In genomic region chr12:108246759-108247500, GRCm38 (mm10) we compare ENCODE assay signal across 15 mouse cellular contexts. TPM values are rescaled to one million over a fixed set of nuclear protein-coding genes. Genes with fewer than 3 reads are reported as not detected.
A peak's percentile ranks its signal among the peaks of the same experiment; 100 is the strongest.
DNase-seq lines count a peak whose midpoint lies in the region; ATAC-seq and TF ChIP-seq lines count a peak whose summit lies in the region.
"Had no signal": no experiment of that assay in that cellular context is flagged by ENCODE, and none has a peak within 500 bp of the region (broad histone marks: within the 10 kb centered on the region; RNA-seq: fewer than 3 reads in every experiment).

No protein-coding gene starts in this region.

- no peak for TF ChIP-seq EP300 in heart, postnatal 0 days (IDR thresholded peaks at IDR 0.05; ENCODE audit: low read depth)
- no peak for TF ChIP-seq EP300 in MEL (IDR thresholded peaks at IDR 0.05; ENCODE audit: low read depth in 1 of 2, low read length in 2 of 2)

- peaks cover 3% of the 10 kb centered on the region; the same call in 1 of the 2 replicates for H3K79me2 ChIP-seq in MEL (ENCODE audit: control insufficient read depth, insufficient read depth, low read length, poor library complexity)

- peaks cover 63% of the 10 kb centered on the region for H3K4me1 ChIP-seq in heart, postnatal 0 days (ENCODE audit: control insufficient read depth, insufficient read depth)
- peaks cover 3 to 8% of the 10 kb centered on the region in 2 experiments; a peak in 3 of 4 replicates for H3K4me1 ChIP-seq in MEL (ENCODE audit: control insufficient read depth in 1 of 2, insufficient read depth in 2 of 2, low read length in 2 of 2)
- H3K4me1 ChIP-seq in embryonic facial prominence, embryonic 10.5 days: peaks cover 86% of the 10 kb centered on the region

- no peak overlapping the region for H3K4me2 ChIP-seq in heart, postnatal 0 days (ENCODE audit: low read depth, low read length)
- H3K4me2 ChIP-seq: hindbrain, embryonic 15.5 days had no signal

- TF ChIP-seq CTCF in heart, postnatal 0 days (IDR thresholded peaks at IDR 0.05; ENCODE audit: low read depth): no peak
- TF ChIP-seq CTCF in MEL (IDR thresholded peaks at IDR 0.05 in 2 of 3, conservative IDR thresholded peaks at IDR 0.05 in 1 of 3; ENCODE audit: control insufficient read depth in 1 of 3, insufficient read depth in 1 of 3, low read depth in 2 of 3, low read length in 3 of 3, poor library complexity in 1 of 3, severe bottlenecking in 1 of 3): no peak

- no peak for ATAC-seq in cerebellum, adult (ENCODE audit: insufficient number of reproducible peaks, low FRiP score, low TSS enrichment)
- no peak for ATAC-seq in heart, postnatal 0 days (ENCODE audit: insufficient read depth, low read depth)

- no peaks in the 10 kb centered on the region for H3K9me3 ChIP-seq in heart, postnatal 0 days (replicated peaks; ENCODE audit: control insufficient read depth, low read length)
- no peaks in the 10 kb centered on the region for H3K9me3 ChIP-seq in MEL (replicated peaks; ENCODE audit: insufficient read depth, low read length)
- no peaks in the 10 kb centered on the region for H3K9me3 ChIP-seq in embryonic facial prominence, embryonic 10.5 days
- H3K9me3 ChIP-seq: hindbrain, embryonic 15.5 days had no signal

- H3K27me3 ChIP-seq in heart, postnatal 0 days (ENCODE audit: control insufficient read depth, insufficient read depth, low read length): no peaks in the 10 kb centered on the region
- no peaks in the 10 kb centered on the region for H3K27me3 ChIP-seq in MEL (ENCODE audit: control insufficient read depth in 1 of 2, insufficient read depth in 2 of 2, low read length in 2 of 2)
- H3K27me3 ChIP-seq in embryonic facial prominence, embryonic 10.5 days (replicated peaks; ENCODE audit: low read depth, poor library complexity, severe bottlenecking): no peaks in the 10 kb centered on the region
- H3K27me3 ChIP-seq: hindbrain, embryonic 15.5 days had no signal

- DNase-seq in cerebellum, adult 11 months: peak; percentile 65
- no peak for DNase-seq in heart, postnatal 0 days (ENCODE audit: low spot score)
- no peak for DNase-seq in heart, adult 9 months (ENCODE audit: low spot score in 2 of 2)
- no peak for DNase-seq in MEL (ENCODE audit: low read depth, low spot score)
- no peak for DNase-seq in embryonic facial prominence, embryonic 10.5 days (ENCODE audit: low spot score)
- no peak for DNase-seq in spleen, postnatal 36 days (ENCODE audit: low spot score in 2 of 2)
- no peak for DNase-seq in ovary, postnatal 36 days (ENCODE audit: low spot score)
- DNase-seq: adrenal gland, adult 2 months; layer of hippocampus, postnatal 36 days; lung, postnatal 14 days; thymus, postnatal 4 days had no signal

- H3K27ac ChIP-seq in heart, postnatal 0 days (ENCODE audit: low read depth): peak overlapping the region; percentile 37
- no peak overlapping the region for H3K27ac ChIP-seq in MEL (ENCODE audit: control insufficient read depth, low read depth, low read length)
- 0 out of 2 replicates have a peak overlapping the region, but pooled peaks have one; percentile 24 for H3K27ac ChIP-seq in embryonic facial prominence, embryonic 10.5 days (replicated peaks)
- H3K27ac ChIP-seq: hindbrain, embryonic 15.5 days; liver, embryonic 14.5 days had no signal

- H3K36me3 ChIP-seq in heart, postnatal 0 days (replicated peaks; ENCODE audit: control insufficient read depth, insufficient read depth, low read length): no peaks in the 10 kb centered on the region
- peaks cover 0 to 5% of the 10 kb centered on the region in 2 experiments; a peak in 1 of 4 replicates for H3K36me3 ChIP-seq in MEL (ENCODE audit: control insufficient read depth in 1 of 2, insufficient read depth in 2 of 2, low read length in 2 of 2)
- peaks cover 11% of the 10 kb centered on the region; the same call in 1 of the 2 replicates for H3K36me3 ChIP-seq in embryonic facial prominence, embryonic 10.5 days (replicated peaks)
- H3K36me3 ChIP-seq: hindbrain, embryonic 15.5 days had no signal

- no peak for TF ChIP-seq RAD21 in MEL (IDR thresholded peaks at IDR 0.05; ENCODE audit: low read depth, low read length)

- H3K4me3 ChIP-seq in heart, postnatal 0 days (ENCODE audit: low read depth, low read length): no peak overlapping the region
- H3K4me3 ChIP-seq in MEL (ENCODE audit: control insufficient read depth in 1 of 2, insufficient read depth in 1 of 2, low read depth in 2 of 2, low read length in 2 of 2): no peak overlapping the region
- no peak overlapping the region for H3K4me3 ChIP-seq in embryonic facial prominence, embryonic 10.5 days
- H3K4me3 ChIP-seq: hindbrain, embryonic 15.5 days had no signal

- no peak overlapping the region for H3K9ac ChIP-seq in heart, postnatal 0 days (replicated peaks; ENCODE audit: low read depth, low read length)
- no peak overlapping the region for H3K9ac ChIP-seq in MEL (ENCODE audit: control insufficient read depth, low read depth, low read length, poor library complexity, severe bottlenecking)
- H3K9ac ChIP-seq: hindbrain, embryonic 15.5 days; liver, embryonic 14.5 days had no signal

- TF ChIP-seq POLR2A in MEL (IDR thresholded peaks at IDR 0.05; ENCODE audit: control insufficient read depth in 1 of 2, insufficient read depth in 1 of 2, low read depth in 1 of 2, low read length in 2 of 2, poor library complexity in 1 of 2): no peak

- 70% methylated on average over 10 of the region's 10 CpGs for WGBS in heart, postnatal 0 days
- 84% methylated on average over 10 of the region's 10 CpGs for WGBS in embryonic facial prominence, embryonic 10.5 days

TF ChIP-seq in MEL, 35 proteins besides CTCF, POLR2A, EP300 and RAD21:
- TF ChIP-seq GABPA (IDR thresholded peaks at IDR 0.05; ENCODE audit: low read depth, low read length): no peak
- no peak for TF ChIP-seq RCOR1 (IDR thresholded peaks at IDR 0.05; ENCODE audit: low read depth, low read length)
- peak; percentile 34; the same call in 1 of the 2 replicates for TF ChIP-seq USF1 (IDR thresholded peaks at IDR 0.05; ENCODE audit: low read depth, low read length)

RNA-seq across cellular contexts. Expression of gene Ccdc85c, which starts 28.3 kb away (rescaled TPM):
- total RNA-seq in heart, postnatal 0 days (2014; rRNA removed; ENCODE audit: low replicate concordance): 44.7 and 56.2 TPM in 2 replicates
- polyA plus RNA-seq in heart, postnatal 0 days (2015; fragmentation: Nextera tagmentation; extraction: Ambion mirVana): 6.9 and 7.8 TPM in 2 replicates
- 15.9 and 19.8 TPM in 2 replicates for total RNA-seq in MEL (2012; rRNA removed)
- polyA plus RNA-seq in MEL (2012; ENCODE audit: insufficient read depth in 1 of 2, insufficient read length in 2 of 2, low read depth in 1 of 2, low replicate concordance in 2 of 2, missing spikeins in 1 of 2): 10 to 100 TPM in 1 of 2 experiments, not detected in 1; 24.8 TPM
- 11.4 and 12.1 TPM in 2 replicates for polyA plus RNA-seq in embryonic facial prominence, embryonic 10.5 days (2016; fragmentation: Nextera tagmentation; extraction: Ambion mirVana)

RNA-seq across cellular contexts. Expression of gene Hhipl1, which starts 59.1 kb away (rescaled TPM):
- 0.70 and 5.0 TPM in 2 replicates for total RNA-seq in heart, postnatal 0 days (2014; rRNA removed; ENCODE audit: low replicate concordance)
- 0.58 and 0.61 TPM in 2 replicates for polyA plus RNA-seq in heart, postnatal 0 days (2015; fragmentation: Nextera tagmentation; extraction: Ambion mirVana)
- total RNA-seq in MEL (2012; rRNA removed): not detected in 2 replicates
- polyA plus RNA-seq in MEL (2012; ENCODE audit: insufficient read depth in 1 of 2, insufficient read length in 2 of 2, low read depth in 1 of 2, low replicate concordance in 2 of 2, missing spikeins in 1 of 2): not detected
- polyA plus RNA-seq in embryonic facial prominence, embryonic 10.5 days (2016; fragmentation: Nextera tagmentation; extraction: Ambion mirVana): 0.72 and 0.99 TPM in 2 replicates
- total RNA-seq: granulocyte monocyte progenitor cell, adult 5-6 weeks had no signal
